Mouse (Mus musculus) spleen, adult 2 months (tissue): ENCODE measurements around the gene Il21.

Experiments
- CTCF ChIP-seq: fragments of 200-500 bp; IDR thresholded peaks from 2 replicates; pipeline ENCODE4 v1.5.1; 2011; ENCODE audit warnings: mild to moderate bottlenecking, inconsistent platforms; ENCODE audit not compliant: insufficient read depth, insufficient read length, insufficient replicate concordance; ENCODE audit errors: extremely low read depth
- POLR2A ChIP-seq: fragments of 200-500 bp; IDR thresholded peaks from 2 replicates; pipeline ENCODE4 v1.6.1; 2011; ENCODE audit warnings: low read depth, low read length, inconsistent platforms

DNA sequence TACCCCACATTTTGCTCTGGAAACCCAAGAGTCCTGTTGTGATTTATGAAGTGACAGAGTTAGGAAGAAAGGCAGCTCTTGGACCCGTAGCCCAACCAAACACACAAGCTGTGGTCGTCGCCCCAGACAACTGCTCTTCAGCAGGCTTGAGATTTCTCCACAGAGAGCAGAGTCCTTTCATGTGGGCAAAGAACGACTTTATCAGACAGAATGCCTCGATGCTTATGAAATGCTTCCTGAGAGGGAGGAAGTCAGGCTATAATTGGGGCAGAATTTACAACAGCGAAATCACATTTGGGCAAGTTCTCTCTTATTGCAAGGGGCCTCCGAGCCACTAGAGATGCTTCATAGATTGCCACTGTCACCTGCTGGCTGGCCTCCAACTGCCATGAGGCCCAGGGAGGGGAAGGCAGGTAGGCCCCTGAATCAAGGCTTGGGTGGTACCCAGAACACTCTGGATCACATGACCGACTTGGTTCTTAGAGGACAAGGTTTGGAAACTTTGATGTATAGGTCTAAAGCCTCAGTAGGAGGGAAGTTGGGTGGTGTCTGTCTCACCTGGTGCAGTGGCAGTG, 27.1 kb downstream of the Il21 start:
- TF ChIP-seq CTCF (no peak), POLR2A (no peak)
